Mouse (Mus musculus) midbrain, embryonic 16.5 days (tissue): ENCODE measurements around the gene Mlph. TPM values are rescaled to one million over a fixed set of nuclear protein-coding genes. Genes with fewer than 3 reads are reported as not detected.
A peak's percentile ranks its signal among the peaks of the same experiment; 100 is the strongest.

ENCODE experiments used
- ATAC-seq: fragments of 200-750 bp; cut with Nextera tagmentation; 2 replicates; pipeline ENCODE4 v1.8.0; 2017; ENCODE audit warnings: moderate TSS enrichment
- H3K27ac ChIP-seq: fragments of 300-500 bp; sonication (generic); 2 replicates; pipeline ENCODE4 v1.5.1; 2014; ENCODE audit warnings: mild to moderate bottlenecking, low read length, mixed read lengths
- H3K27me3 ChIP-seq: fragments of 300-500 bp; sonication (generic); 2 replicates; pipeline ENCODE4 v1.6.1; 2014; ENCODE audit warnings: low read depth, low read length, mixed read lengths; ENCODE audit not compliant: control insufficient read depth, insufficient read depth
- H3K36me3 ChIP-seq: fragments of 300-500 bp; sonication (generic); 2 replicates; pipeline ENCODE4 v1.6.1; 2014; ENCODE audit warnings: mild to moderate bottlenecking, low read length, moderate library complexity, mixed read lengths; ENCODE audit not compliant: control insufficient read depth, insufficient read depth
- H3K4me1 ChIP-seq: fragments of 300-500 bp; sonication (generic); 2 replicates; pipeline ENCODE4 v1.6.1; 2014; ENCODE audit warnings: mild to moderate bottlenecking, low read length, mixed read lengths; ENCODE audit not compliant: control insufficient read depth, insufficient read depth
- H3K4me2 ChIP-seq: fragments of 300-500 bp; sonication (generic); 2 replicates; pipeline ENCODE4 v1.6.1; 2014; ENCODE audit warnings: mild to moderate bottlenecking, low read length, mixed read lengths
- H3K4me3 ChIP-seq: fragments of 300-500 bp; sonication (generic); 2 replicates; pipeline ENCODE4 v1.5.1; 2014; ENCODE audit warnings: low read depth, mild to moderate bottlenecking, low read length, moderate library complexity, mixed read lengths
- H3K9ac ChIP-seq: fragments of 300-500 bp; sonication (generic); 2 replicates; pipeline ENCODE4 v1.6.1; 2014; ENCODE audit warnings: low read depth, low read length, mixed read lengths
- H3K9me3 ChIP-seq: fragments of 300-500 bp; sonication (generic); replicated peaks from 2 replicates; pipeline ENCODE4 v1.6.1; 2014; ENCODE audit warnings: mild to moderate bottlenecking, low read length, mixed read lengths; ENCODE audit not compliant: control insufficient read depth, poor library complexity, severe bottlenecking
- WGBS: fragments of 180-500 bp; shearing (Covaris S2); extraction: QIAGEN DNeasy Blood & Tissue Kit; methylation state at CpG from one replicate; pipeline ENCODE4 v1.1.7; 2014; 5-methylcytosine and 5-hydroxymethylcytosine counted together
- polyA plus RNA-seq: library from polyadenylated mRNA; unstranded; fragments of >200 nt; fragmentation: Nextera tagmentation; extraction: Ambion mirVana; gene quantifications from 2 replicates; pipeline ENCODE4 v1.2.1, GENCODE M21; 2015

Mlph gene
- polyA plus RNA-seq: 0.09 and 0.29 TPM in 2 replicates

DNA sequence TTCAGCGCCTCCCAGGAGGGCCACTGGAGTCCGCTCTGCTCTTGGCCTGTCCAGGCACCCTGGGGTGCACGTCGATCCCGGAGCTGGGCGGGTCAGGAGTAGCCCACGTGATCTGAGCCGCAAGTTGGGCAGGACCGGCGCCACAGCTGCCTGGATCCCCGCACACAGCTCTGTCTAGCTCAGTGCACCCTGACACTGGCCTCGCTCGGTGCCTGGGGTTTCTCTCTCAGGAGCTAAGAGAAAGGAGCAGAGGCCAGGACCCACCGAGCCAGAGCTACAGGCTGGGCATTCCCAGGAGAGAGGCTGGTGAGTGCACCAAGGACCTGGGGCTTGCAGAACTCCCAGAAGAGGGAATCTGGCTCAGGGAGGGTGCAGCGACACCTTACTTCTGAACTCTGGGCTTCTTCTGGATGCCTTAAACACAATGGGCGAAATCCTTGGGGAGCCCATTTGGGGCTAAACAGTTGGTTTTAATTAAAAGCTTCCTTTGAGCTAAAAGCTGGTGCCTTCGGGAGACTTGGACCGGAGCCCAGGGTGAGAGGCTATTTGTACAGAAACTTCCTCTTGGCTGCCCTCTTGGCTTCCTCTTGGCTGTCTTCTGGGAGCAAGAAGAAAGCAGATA, at the start of gene Mlph:
Gene Mlph (plus strand): TSS at position 138 of the 622 bp plus-strand sequence.
- peaks cover 4% of the 10 kb centered on the region; the same call in 1 of the 2 replicates for H3K4me1 ChIP-seq
- no peaks in the 10 kb centered on the region for H3K36me3 ChIP-seq
- H3K9me3 ChIP-seq: peaks cover 11% of the 10 kb centered on the region
- H3K9ac ChIP-seq: 0 out of 2 replicates have a peak within 1 kb of the TSS, but pooled peaks have one; percentile 20
- H3K4me3 ChIP-seq: peak within 1 kb of the TSS; percentile 13; the same call in 1 of the 2 replicates
- WGBS: 10% methylated on average over 18 of the region's 18 CpGs
- H3K27ac ChIP-seq: no peak within 1 kb of the TSS
- H3K4me2 ChIP-seq: peak within 1 kb of the TSS; percentile 50
- H3K27me3 ChIP-seq: no peaks in the 10 kb centered on the region; the same call in 1 of the 2 replicates
- ATAC-seq: no peak

DNA sequence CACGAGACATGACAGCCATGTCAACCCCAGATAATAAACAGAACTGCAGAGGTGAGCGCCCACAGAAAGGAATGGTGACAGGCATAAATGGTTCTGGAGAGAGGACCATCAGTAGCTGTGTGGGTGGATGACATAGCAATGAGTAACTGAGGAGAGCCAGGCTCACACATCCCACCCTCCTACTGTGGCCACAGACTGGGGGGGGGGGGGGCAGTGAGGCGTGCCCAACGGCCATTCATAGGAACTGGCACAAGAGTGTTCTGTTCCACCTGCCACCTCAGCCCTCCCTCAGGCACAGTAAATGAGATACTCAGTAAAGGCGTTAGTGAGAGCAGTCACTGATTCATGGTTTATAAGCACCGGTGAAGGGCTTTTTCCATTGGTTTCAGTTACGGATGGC, 48.2 kb upstream of the Mlph start:
- Histone ChIP-seq H3K4me3 (no peak overlapping the region), H3K4me2 (no peak overlapping the region), H3K9ac (no peak overlapping the region), H3K27ac (no peak overlapping the region), H3K4me1 (no peaks in the 10 kb centered on the region), H3K36me3 (no peaks in the 10 kb centered on the region), H3K9me3 (no peaks in the 10 kb centered on the region), H3K27me3 (no peaks in the 10 kb centered on the region)
- no peak for ATAC-seq
- 92% methylated on average over 7 of the region's 7 CpGs for WGBS

DNA sequence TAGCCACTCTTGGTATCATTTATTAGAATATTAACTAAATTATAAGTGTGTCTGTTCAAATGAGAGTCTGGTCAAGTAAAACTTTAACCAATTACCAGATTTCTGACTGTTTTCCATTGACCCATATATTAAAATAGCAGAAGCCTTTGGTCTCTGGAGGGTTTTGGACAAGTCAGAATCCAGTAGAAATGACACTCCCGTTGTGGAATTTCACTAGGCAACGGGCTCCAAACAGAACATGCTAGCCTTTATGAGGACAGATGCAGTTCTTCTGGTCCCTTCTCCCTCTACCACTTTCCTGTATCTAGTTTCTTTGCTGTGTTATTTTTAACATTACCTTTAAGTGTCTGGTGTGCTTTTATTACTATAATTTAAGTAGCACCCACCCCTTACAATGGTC, 44.3 kb upstream of the Mlph start:
- WGBS: 90% methylated on average over 2 of the region's 2 CpGs

DNA sequence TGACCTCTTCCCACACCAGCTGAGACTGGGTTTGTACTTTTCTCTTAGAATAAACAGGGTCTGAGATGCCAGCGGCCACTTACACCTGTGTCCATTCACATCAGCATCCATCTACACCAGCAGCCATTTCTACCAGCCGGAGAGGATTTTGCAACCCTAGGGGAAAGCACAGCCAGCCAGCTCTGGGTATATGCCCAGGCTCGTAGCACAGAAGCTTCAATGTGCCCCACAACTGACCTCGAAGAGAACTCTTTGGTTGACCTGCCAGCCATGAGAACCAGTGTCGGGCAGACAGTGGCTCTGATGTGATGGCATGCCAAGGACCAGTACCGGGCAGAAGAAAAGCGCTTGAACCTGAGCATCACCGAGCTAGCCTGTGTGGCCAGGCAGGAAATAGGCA, 39.5 kb upstream of the Mlph start:
- H3K27ac ChIP-seq: no peak overlapping the region
- 88% methylated on average over 8 of the region's 8 CpGs for WGBS
- no peaks in the 10 kb centered on the region for H3K27me3 ChIP-seq
- no peaks in the 10 kb centered on the region for H3K36me3 ChIP-seq
- H3K9ac ChIP-seq: no peak overlapping the region
- H3K4me2 ChIP-seq: no peak overlapping the region
- no peak overlapping the region for H3K4me3 ChIP-seq
- H3K4me1 ChIP-seq: no peaks in the 10 kb centered on the region
- ATAC-seq: no peak
- H3K9me3 ChIP-seq: no peaks in the 10 kb centered on the region

More for the DNA sequence above, 44.3 kb upstream of the Mlph start:
- H3K27me3 ChIP-seq: no peaks in the 10 kb centered on the region
- H3K9ac ChIP-seq: no peak overlapping the region
- no peaks in the 10 kb centered on the region for H3K4me1 ChIP-seq
- H3K4me2 ChIP-seq: no peak overlapping the region
- no peak for ATAC-seq
- H3K9me3 ChIP-seq: no peaks in the 10 kb centered on the region
- no peak overlapping the region for H3K4me3 ChIP-seq
- H3K27ac ChIP-seq: no peak overlapping the region
- H3K36me3 ChIP-seq: no peaks in the 10 kb centered on the region

DNA sequence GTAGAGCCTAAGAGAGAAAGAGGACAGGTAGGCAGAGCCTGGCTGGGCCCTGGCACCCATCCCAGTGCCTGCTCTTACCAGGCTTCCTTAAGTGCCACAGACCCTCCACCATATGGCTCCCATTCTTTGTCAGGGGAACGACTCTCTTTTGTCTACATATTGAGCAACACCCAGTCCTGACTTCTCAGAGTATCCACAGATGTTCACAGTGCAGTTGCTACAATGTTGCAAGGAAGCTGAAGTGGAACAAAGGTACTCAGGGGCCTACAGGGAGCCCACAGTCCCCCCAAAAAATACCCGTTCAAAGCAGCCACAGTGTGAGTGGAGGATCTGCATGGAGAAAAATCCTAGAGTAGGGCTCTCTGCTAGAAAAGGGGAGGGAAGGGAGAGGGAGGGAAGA, 38.9 kb upstream of the Mlph start:
- Histone ChIP-seq H3K9me3 (no peaks in the 10 kb centered on the region), H3K4me1 (no peaks in the 10 kb centered on the region), H3K9ac (no peak overlapping the region), H3K27me3 (no peaks in the 10 kb centered on the region), H3K4me2 (no peak overlapping the region), H3K27ac (no peak overlapping the region), H3K36me3 (no peaks in the 10 kb centered on the region), H3K4me3 (no peak overlapping the region)
- WGBS: 53% methylated on average over 2 of the region's 2 CpGs
- ATAC-seq: no peak

DNA sequence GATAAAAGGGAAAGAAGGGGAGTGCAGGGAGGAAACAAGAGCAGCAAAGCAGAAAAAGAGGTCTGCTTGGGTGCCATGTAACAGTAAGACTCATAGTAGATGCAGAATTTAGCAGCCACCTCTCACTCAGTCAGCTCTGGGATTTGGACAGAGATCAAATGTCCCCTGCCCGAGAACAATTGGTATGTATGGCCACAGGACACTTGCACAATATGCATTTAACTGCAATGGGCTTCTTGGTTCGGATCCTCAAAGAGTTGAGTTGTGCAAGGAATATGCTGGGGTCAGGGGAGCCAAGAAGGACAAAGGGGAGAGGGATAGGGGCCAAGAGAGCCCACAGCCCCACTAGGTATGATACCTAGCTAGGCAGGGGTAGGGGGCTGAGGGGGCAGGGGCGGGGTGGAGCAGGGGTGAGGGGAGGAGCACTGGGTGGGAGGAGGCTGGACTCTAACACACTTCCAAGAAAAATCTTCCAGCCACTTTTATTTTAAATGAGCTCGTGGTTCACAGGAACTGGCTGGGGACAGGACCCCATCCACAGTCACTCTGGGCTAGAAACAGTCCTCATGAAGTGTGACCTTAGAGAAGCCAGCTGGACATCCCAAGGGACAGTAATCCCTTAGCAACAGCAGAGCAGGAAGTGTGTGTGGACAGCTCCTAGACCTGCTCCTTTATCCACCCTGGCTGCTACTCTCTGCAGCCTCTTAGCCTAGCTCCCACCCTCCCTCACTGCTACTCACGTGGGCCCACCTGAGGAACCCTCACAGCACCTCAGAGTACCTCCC, 38.2 kb upstream of the Mlph start:
- no peak overlapping the region for H3K4me3 ChIP-seq
- WGBS: 66% methylated on average over 5 of the region's 5 CpGs
- no peaks in the 10 kb centered on the region for H3K27me3 ChIP-seq
- ATAC-seq: no peak
- no peaks in the 10 kb centered on the region for H3K36me3 ChIP-seq
- H3K9ac ChIP-seq: no peak overlapping the region
- no peak overlapping the region for H3K4me2 ChIP-seq
- no peak overlapping the region for H3K27ac ChIP-seq
- H3K4me1 ChIP-seq: no peaks in the 10 kb centered on the region
- no peaks in the 10 kb centered on the region for H3K9me3 ChIP-seq

DNA sequence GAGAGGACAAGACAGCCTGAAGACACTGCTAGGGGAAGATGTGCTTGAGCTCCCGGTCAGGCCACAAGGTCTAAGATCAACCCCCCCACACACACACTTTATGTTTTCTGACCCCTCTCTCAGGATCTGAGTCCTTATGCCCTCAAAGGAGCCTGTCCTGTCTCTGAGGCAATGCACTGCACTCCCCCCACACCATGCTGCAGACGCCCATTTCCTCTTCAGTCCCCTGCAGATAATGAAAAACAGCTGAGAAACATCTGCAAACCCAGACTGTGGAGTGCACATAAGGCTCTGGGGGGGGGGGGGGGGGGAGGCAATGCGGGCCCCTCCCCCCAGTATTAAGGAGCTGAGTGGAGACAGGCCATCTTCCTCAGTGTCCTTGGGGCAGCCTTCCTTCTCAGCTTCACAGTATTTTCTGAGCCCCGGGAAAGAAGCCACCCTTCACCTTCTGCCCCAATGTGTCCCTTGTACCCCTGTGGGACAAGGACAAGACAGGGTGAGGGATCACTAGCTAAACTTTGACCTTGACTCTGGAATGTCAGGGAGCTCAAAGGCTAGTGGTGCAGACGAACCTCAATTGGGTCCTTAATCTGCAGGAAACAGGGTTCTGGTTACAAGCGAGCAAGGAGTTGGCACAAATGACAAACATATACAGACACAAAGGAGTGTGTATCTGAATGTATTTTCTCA, 29.0 kb upstream of the Mlph start:
- WGBS: 75% methylated on average over 6 of the region's 6 CpGs
- ATAC-seq: no peak

DNA sequence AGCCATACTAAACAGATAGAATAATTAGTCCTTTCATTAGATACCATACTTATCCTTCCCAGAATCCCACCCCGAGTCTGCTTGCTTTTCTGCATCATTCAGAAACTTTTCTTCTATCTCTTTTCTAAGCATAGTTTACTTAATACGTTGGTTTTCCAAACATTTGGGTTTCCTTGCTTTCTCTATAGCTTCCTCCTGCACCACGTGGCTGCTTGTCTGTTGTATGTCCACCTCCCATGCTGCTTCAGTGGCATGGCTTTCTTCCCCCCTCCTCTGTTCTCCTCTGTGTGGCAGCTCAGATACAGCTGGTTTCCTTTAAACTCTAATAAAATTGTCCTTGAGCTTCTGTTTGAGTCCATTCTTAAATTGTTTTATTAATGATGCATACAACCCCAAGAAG, 20.4 kb upstream of the Mlph start:
- no peak for ATAC-seq
- no peaks in the 10 kb centered on the region for H3K36me3 ChIP-seq
- H3K27ac ChIP-seq: no peak overlapping the region
- H3K27me3 ChIP-seq: no peaks in the 10 kb centered on the region
- H3K9ac ChIP-seq: no peak overlapping the region
- no peak overlapping the region for H3K4me3 ChIP-seq
- H3K4me1 ChIP-seq: no peaks in the 10 kb centered on the region
- WGBS: 68% methylated on average over 3 of the region's 3 CpGs
- H3K9me3 ChIP-seq: 0 out of 2 replicates have a peak, but pooled peaks cover 5% of the 10 kb centered on the region
- H3K4me2 ChIP-seq: no peak overlapping the region

More for the DNA sequence above, 29.0 kb upstream of the Mlph start:
- H3K4me2 ChIP-seq: no peak overlapping the region
- H3K27me3 ChIP-seq: no peaks in the 10 kb centered on the region
- 0 out of 2 replicates have a peak, but pooled peaks cover 5% of the 10 kb centered on the region for H3K9me3 ChIP-seq
- H3K4me3 ChIP-seq: no peak overlapping the region
- H3K36me3 ChIP-seq: no peaks in the 10 kb centered on the region
- H3K9ac ChIP-seq: no peak overlapping the region
- H3K4me1 ChIP-seq: no peaks in the 10 kb centered on the region
- H3K27ac ChIP-seq: no peak overlapping the region
